Mouse (Mus musculus) adrenal gland, adult (tissue): Measurements from ENCODE around the gene Srrd.

Experiments
- DNase-seq, 2 experiments: peaks; one replicate each; pipeline ENCODE4 v3.0.0; 2022 to 2023; ENCODE audit warnings: low spot score in 1 of 2; ENCODE audit not compliant: inconsistent age in 2 of 2

The Srrd gene

GRCm38 (mm10) chr5:112359520-112359919, 16.7 kb upstream of the Srrd start:
- no peak for DNase-seq

GRCm38 (mm10) chr5:112356322-112356721, 13.5 kb upstream of the Srrd start:
- peak; percentile 39 to 44 for DNase-seq

- peak in 1 of 2 experiments; percentile 32 for DNase-seq
Measured at GRCm38 (mm10) chr5:112355910-112356309, 13.1 kb upstream of the Srrd start, which contains the start of gene Gm6583. TSS of gene Gm6583 (minus strand) at chr5:112356033.

DNA sequence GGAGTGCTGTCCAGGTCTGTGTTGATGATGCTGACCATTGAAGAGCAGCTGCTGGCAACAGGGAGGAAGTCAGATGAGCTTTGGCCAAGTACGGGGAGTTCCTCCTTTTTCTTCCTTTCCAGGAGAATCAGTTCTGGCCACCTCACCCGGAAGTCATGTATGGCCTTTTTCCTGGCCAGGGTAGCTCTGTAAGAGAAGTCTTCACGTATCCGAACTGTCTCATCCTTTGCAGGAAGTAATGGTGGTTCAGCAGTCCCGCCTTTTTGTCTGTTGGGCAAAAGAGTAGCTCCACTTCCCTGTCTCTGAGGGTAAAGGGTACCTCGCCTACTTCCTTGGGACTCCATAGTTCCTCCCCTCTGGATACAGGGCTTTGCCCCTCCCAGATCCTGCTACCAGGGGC, 12.7 kb upstream of the Srrd start:
- DNase-seq = peak in 1 of 2 experiments; percentile 37

GRCm38 (mm10) chr5:112349169-112349568, 6.3 kb upstream of the Srrd start:
- no peak for DNase-seq

- no peak for DNase-seq
Measured at GRCm38 (mm10) chr5:112346211-112346965, 3.5 kb upstream of the Srrd start.

DNA sequence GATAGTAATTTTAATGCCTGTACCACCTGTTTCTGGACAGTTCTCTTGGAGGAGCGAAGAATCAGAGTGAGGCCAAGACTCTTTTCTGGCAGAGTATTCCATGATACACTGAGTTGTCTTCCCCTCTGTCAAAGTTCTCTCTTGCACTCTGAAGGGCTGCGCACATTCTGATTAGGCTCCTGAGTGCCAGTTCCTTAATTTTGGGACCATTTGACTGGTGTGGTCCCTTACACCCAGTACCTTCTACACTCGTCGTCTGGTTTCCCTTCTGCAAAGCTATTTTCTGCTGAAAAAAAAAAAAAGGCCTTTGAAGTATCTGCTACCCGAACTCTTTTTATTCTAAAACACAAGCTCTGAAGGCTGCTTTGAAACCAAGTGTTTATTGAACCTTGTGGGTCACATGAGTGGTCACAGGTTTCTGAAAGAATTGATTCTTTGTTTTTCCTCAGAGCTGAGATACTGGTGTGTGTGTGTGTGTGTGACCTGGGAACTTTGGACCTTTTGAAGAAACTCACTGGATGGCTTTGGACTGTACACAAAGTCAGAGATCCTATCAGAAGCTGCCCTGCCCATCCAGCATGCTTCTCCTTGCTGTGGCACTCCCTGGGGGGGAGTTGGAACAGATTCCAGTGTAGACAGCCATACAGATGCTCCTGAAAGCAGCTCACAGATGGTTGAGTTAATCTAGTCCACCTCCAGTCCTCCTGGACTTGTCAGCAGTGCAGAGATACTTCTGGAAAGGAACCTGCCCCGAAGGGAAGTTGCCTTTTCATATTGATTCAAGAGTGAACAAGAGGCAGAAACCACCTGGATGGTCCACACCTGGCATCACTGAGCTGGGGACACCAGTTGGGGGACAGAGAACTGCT, 1.5 kb upstream of the Srrd start:
- DNase-seq = no peak

GRCm38 (mm10) chr5:112343205-112343595, 360 bp upstream of the Srrd start:
- DNase-seq = peak; percentile 73 to 86

GRCm38 (mm10) chr5:112339215-112339614, 3.6 kb downstream of the Srrd start:
- no peak for DNase-seq

DNA sequence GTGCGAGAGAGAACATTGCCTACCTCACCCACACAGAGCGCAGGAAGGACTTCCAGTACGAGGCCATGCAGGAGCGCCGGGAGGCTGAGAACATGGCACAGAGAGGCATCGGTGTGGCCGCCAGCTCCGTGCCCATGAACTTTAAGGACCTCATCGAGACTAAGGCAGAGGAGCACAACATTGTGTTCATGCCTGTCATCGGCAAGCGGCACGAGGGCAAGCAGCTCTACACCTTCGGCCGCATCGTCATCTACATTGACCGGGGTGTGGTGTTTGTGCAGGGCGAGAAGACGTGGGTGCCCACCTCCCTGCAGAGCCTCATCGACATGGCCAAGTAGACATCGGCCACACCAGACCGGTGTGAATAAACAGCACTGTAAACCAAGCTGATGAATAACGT, 5.8 kb downstream of the Srrd start:
- DNase-seq = no peak

- peak; percentile 74 to 88 for DNase-seq
Measured at GRCm38 (mm10) chr5:112335473-112335872, 7.4 kb downstream of the Srrd start.

- no peak for DNase-seq
Measured at GRCm38 (mm10) chr5:112329805-112330564, 12.9 kb downstream of the Srrd start.

GRCm38 (mm10) chr5:112327854-112328253, 15.0 kb downstream of the Srrd start:
- no peak for DNase-seq

- no peak for DNase-seq
Measured at GRCm38 (mm10) chr5:112326446-112327009, 16.3 kb downstream of the Srrd start.

DNA sequence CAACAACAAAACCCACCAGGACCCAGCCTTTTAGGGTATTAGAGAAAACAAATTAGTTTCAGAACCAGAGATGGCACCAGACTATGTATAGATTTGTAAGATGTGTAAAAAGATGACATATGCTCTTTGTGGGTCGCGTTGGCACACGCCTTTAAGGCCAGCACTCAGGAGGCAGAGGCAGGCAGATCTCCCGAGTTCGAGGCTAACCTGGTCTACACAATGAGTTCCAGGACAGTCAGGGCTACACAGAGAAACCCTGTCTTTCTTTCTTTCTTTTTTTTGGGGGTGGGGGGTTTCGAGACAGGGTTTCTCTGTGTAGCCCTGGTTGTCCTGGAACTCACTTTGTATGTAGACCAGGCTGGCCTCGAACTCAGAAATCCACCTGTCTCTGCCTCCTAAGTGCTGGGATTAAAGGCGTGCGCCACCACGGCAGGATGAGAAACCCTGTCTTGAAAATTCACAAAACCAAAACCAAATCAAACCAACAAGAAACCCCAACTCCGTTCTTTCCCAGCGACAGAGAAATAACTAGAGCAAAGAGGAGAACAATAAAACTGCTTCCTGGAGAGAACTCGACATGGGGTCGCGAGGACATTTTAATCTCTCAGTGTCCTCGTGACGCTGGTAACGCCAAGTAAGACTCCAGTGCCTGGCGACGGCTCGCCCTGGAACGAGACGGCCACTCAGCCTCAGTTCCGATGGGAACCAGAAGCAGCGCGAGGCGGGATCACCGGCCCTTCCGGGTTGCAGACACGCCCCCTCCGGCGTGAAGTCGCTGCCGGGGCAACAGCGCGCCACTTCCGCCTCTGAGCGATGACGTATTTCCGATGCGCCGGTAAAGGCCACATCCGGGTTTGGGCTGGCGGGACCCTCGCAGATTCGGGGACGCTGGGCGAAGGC, 17.0 kb downstream of the Srrd start, which contains the start of gene Tfip11:
TSS of gene Tfip11 (plus strand) at position 813 of the 900 bp plus-strand sequence.
- peak; percentile 97 to 98 for DNase-seq

DNA sequence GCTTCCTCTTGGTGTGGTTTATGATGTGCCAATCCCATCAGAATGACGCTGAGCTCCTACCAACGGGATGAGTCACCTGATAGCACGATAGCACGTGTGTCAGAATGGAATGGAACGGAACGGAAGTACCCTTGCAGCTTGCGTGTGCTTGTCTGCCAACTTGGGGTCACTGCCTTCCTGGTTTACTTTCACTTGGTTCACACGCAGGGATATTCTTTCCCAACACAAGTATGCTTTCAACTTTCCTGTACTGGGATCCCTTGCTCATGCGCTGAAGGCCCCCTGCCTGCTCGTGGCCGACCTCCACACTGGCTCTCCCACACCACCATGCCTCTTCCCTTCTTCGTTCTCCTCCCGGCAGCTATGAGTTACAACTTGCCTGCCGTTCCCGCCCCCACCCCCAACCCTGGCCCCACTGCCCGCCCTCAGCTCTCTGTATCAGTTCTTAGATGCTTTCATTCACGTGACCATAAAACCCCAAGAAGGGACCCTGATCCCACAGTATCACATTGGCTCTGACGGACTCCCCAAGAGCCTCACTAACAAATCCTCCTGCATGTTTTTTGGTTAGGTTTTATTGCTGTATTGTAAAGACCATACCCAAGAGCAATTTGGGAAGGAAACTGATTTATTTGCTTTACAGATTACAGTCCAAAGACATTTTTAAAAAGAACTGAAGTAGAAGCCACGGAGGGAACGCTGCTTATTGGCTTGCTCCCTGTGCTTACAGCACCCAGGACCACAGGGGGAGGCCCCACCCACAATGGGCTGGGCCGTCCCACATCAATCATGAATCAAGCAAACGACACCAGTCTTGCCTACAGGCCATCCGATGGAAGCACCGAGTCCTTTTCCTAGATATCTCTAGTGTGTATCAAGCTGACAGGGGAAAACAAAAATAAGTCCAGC, 17.9 kb downstream of the Srrd start:
- peak; percentile 84 to 90 for DNase-seq

- peak; percentile 72 to 82 for DNase-seq
Measured at GRCm38 (mm10) chr5:112323246-112323645, 19.6 kb downstream of the Srrd start.

DNA sequence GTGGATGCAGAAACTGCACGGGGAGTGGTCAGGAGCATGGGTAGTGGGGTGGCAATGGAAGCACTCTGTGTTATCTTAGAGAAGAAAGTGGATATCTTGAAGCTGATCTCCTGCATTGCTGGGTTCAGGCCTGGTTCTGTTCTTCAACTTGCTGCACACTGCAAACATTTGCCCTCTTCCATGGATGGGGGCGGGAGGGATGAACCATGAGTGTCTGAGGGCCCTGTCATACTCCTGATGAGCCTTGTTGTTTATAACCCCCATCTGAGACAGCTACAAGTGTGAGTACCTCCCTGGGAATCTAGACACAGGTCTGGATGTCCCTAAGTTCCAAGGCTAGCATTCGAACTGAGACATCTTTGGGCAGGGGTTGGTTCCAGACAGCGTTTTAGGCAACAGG, 21.5 kb downstream of the Srrd start:
- peak in 1 of 2 experiments; percentile 73 for DNase-seq

GRCm38 (mm10) chr5:112320936-112321335, 21.9 kb downstream of the Srrd start:
- no peak for DNase-seq
